Mouse (Mus musculus): ENCODE results near the gene Ppp4c. TPM values are rescaled to one million over a fixed set of nuclear protein-coding genes. Genes with fewer than 3 reads are reported as not detected.

Gene Ppp4c
- polyA plus RNA-seq, 1 experiment from 2014 or later = 214 TPM

DNA sequence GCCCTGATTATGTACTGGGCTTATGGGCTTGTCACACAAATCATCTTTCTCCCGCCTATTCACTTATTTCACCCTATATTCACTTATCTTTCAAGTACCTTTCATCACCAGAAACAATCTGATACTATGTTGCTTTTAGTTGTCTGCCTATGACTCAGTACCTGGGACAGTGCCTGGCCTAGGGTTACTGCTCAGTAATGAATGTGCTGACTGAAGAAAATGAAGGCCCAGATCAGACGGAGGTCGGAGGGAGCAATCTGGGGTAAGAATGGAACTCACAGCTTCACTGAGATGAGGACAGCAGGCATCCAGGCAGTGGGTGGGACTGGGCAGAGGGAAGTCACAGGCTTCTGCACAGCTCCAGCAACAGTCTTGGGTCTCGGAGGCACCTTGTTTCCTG, 15.1 kb upstream of the Ppp4c start:
- 0 out of 2 replicates have a peak, but pooled peaks cover 13% of the 10 kb centered on the region for H3K36me3 ChIP-seq (ENCODE audit: control insufficient read depth, insufficient read depth, low read length)
- DNase-seq (ENCODE audit: low spot score) (no peak), ATAC-seq (ENCODE audit: low read depth) (no peak)

DNA sequence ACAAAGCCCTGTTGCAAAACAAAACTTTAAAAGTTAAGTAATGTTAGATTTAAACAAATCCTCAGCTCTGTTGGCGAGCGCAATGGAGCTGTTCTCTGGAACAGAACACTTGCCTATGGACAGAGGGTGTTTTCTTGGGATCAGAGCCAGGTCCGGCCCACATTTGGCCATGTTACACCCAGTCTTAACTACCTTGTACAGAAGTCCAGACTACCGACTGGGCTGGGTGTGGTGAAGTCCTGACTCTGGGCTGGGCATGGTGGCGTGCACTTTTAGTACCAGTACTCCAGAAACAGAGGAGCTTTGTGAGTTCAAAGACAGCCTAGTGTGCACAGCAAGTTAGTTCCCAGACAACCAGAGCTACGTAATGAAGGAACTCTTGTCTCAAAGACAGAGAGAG, 14.7 kb upstream of the Ppp4c start:
- Histone ChIP-seq H3K4me1 (ENCODE audit: control insufficient read depth, insufficient read depth, low read length) (peaks cover 15% of the 10 kb centered on the region), H3K27me3 (replicated peaks; ENCODE audit: control insufficient read depth, insufficient read depth, low read length) (no peaks in the 10 kb centered on the region), H3K9me3 (ENCODE audit: control insufficient read depth, low read length) (no peaks in the 10 kb centered on the region), H3K36me3 (ENCODE audit: control insufficient read depth, insufficient read depth, low read length) (0 out of 2 replicates have a peak, but pooled peaks cover 13% of the 10 kb centered on the region), H3K9ac (ENCODE audit: low read depth, low read length) (no peak overlapping the region), H3K27ac (replicated peaks; ENCODE audit: low read depth, low read length) (no peak overlapping the region), H3K4me3 (ENCODE audit: low read depth, low read length) (no peak overlapping the region), H3K4me2 (ENCODE audit: low read depth, low read length) (no peak overlapping the region)
- DNase-seq (ENCODE audit: low spot score) (no peak), ATAC-seq (ENCODE audit: low read depth) (no peak)
- WGBS = 67% methylated on average over 6 of the region's 6 CpGs

More for the DNA sequence above, 15.1 kb upstream of the Ppp4c start:
- peak overlapping the region; percentile 67; the same call in 1 of the 2 replicates for H3K4me3 ChIP-seq (ENCODE audit: low read depth, low read length)
- H3K27ac ChIP-seq (replicated peaks; ENCODE audit: low read depth, low read length) = peak overlapping the region; percentile 81; the same call in 1 of the 2 replicates
- WGBS = 68% methylated on average over 4 of the region's 4 CpGs
- H3K4me2 ChIP-seq (ENCODE audit: low read depth, low read length) = peak overlapping the region; percentile 89
- peaks cover 15% of the 10 kb centered on the region for H3K4me1 ChIP-seq (ENCODE audit: control insufficient read depth, insufficient read depth, low read length)
- H3K9ac ChIP-seq (ENCODE audit: low read depth, low read length) = peak overlapping the region; percentile 82; the same call in 1 of the 2 replicates
- H3K27me3 ChIP-seq (replicated peaks; ENCODE audit: control insufficient read depth, insufficient read depth, low read length) = no peaks in the 10 kb centered on the region
- no peaks in the 10 kb centered on the region for H3K9me3 ChIP-seq (ENCODE audit: control insufficient read depth, low read length)

DNA sequence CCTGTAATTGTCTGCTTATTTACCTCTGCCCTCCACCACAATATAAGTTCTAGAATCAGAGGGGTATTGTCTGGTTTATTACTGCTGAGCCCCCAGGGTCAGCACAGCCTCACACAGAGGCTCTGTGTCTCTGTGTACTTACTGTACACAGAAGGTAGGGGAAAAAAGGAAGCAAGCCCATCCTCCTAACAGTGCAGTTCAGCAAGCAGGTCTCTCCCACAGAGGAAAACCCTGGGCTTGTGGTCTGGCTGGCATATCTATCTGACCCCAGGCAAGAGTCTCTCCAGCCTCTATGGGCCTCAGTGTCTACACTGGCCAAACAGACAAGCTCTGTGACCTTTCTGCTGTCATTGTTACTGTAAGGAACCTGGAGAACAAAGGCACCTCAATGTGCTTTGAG, 11.5 kb upstream of the Ppp4c start:
- H3K27ac ChIP-seq (replicated peaks; ENCODE audit: low read depth, low read length) = no peak overlapping the region
- no peak for DNase-seq (ENCODE audit: low spot score)
- no peak overlapping the region for H3K4me3 ChIP-seq (ENCODE audit: low read depth, low read length)
- no peaks in the 10 kb centered on the region for H3K9me3 ChIP-seq (ENCODE audit: control insufficient read depth, low read length)
- H3K27me3 ChIP-seq (replicated peaks; ENCODE audit: control insufficient read depth, insufficient read depth, low read length) = no peaks in the 10 kb centered on the region
- peaks cover 17% of the 10 kb centered on the region for H3K4me1 ChIP-seq (ENCODE audit: control insufficient read depth, insufficient read depth, low read length)
- no peak for ATAC-seq (ENCODE audit: low read depth)
- no peak overlapping the region for H3K4me2 ChIP-seq (ENCODE audit: low read depth, low read length)
- 0 out of 2 replicates have a peak, but pooled peaks cover 13% of the 10 kb centered on the region for H3K36me3 ChIP-seq (ENCODE audit: control insufficient read depth, insufficient read depth, low read length)
- no peak overlapping the region for H3K9ac ChIP-seq (ENCODE audit: low read depth, low read length)

DNA sequence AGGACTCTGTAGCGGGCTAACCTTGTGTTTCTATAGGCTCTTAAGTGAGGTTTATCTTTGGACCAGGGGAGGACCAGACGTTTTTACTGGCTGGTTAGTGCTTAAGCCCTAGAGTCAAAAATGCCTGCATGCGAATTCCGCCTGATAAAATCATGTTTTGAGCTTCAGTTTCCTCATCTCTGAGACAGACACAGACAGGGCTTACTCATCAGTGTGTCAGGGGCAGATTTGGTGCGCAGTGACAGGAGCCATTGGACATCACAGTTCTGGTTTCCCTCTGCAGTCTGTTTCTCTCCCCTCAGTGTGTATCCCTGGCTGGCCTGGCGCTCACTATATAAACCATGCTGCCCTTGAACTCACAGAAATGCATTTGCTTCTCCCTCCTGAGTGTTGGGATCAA, 10.9 kb upstream of the Ppp4c start:
- no peak overlapping the region for H3K9ac ChIP-seq (ENCODE audit: low read depth, low read length)
- H3K4me3 ChIP-seq (ENCODE audit: low read depth, low read length) = no peak overlapping the region
- H3K4me2 ChIP-seq (ENCODE audit: low read depth, low read length) = no peak overlapping the region
- DNase-seq (ENCODE audit: low spot score) = no peak
- H3K27ac ChIP-seq (replicated peaks; ENCODE audit: low read depth, low read length) = no peak overlapping the region
- 0 out of 2 replicates have a peak, but pooled peaks cover 13% of the 10 kb centered on the region for H3K36me3 ChIP-seq (ENCODE audit: control insufficient read depth, insufficient read depth, low read length)
- WGBS = 87% methylated on average over 6 of the region's 6 CpGs
- H3K27me3 ChIP-seq (replicated peaks; ENCODE audit: control insufficient read depth, insufficient read depth, low read length) = no peaks in the 10 kb centered on the region
- peaks cover 14% of the 10 kb centered on the region for H3K4me1 ChIP-seq (ENCODE audit: control insufficient read depth, insufficient read depth, low read length)
- no peak for ATAC-seq (ENCODE audit: low read depth)
- no peaks in the 10 kb centered on the region for H3K9me3 ChIP-seq (ENCODE audit: control insufficient read depth, low read length)

- peaks cover 10% of the 10 kb centered on the region for H3K4me1 ChIP-seq (ENCODE audit: control insufficient read depth, insufficient read depth, low read length)
- no peak overlapping the region for H3K27ac ChIP-seq (replicated peaks; ENCODE audit: low read depth, low read length)
- no peaks in the 10 kb centered on the region for H3K9me3 ChIP-seq (ENCODE audit: control insufficient read depth, low read length)
- H3K36me3 ChIP-seq (ENCODE audit: control insufficient read depth, insufficient read depth, low read length) = peaks cover 15% of the 10 kb centered on the region
- ATAC-seq (ENCODE audit: low read depth) (no peak), DNase-seq (ENCODE audit: low spot score) (no peak)
- WGBS = 79% methylated on average over 11 of the region's 11 CpGs
- H3K9ac ChIP-seq (ENCODE audit: low read depth, low read length) = no peak overlapping the region
- no peaks in the 10 kb centered on the region for H3K27me3 ChIP-seq (replicated peaks; ENCODE audit: control insufficient read depth, insufficient read depth, low read length)
- no peak overlapping the region for H3K4me3 ChIP-seq (ENCODE audit: low read depth, low read length)
- no peak overlapping the region for H3K4me2 ChIP-seq (ENCODE audit: low read depth, low read length)
Measured at GRCm38 (mm10) chr7:126802134-126802889, 10.0 kb upstream of the Ppp4c start.

DNA sequence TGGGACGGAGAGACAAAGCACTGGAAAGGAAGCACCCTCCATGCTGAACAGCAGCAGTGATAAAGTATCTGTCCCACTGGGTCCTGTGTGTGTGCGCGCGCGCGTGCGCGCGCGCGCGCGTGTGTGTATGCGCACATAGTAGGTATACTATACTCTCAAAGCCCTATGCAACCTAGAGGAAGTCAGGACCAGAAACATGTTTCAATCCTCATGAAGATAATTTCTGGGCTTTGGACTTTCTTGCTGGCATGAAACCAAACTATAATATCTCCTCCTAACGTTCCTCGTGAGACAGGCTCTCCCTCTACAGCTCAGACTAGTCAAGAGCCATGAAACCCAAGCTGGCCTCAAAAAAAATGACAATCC, 8.7 kb upstream of the Ppp4c start:
- ATAC-seq (ENCODE audit: low read depth) = no peak
- Histone ChIP-seq H3K27ac (replicated peaks; ENCODE audit: low read depth, low read length) (no peak overlapping the region), H3K27me3 (replicated peaks; ENCODE audit: control insufficient read depth, insufficient read depth, low read length) (no peaks in the 10 kb centered on the region), H3K9ac (ENCODE audit: low read depth, low read length) (no peak overlapping the region), H3K4me3 (ENCODE audit: low read depth, low read length) (no peak overlapping the region), H3K4me1 (ENCODE audit: control insufficient read depth, insufficient read depth, low read length) (peaks cover 11% of the 10 kb centered on the region), H3K36me3 (ENCODE audit: control insufficient read depth, insufficient read depth, low read length) (peaks cover 28% of the 10 kb centered on the region), H3K4me2 (ENCODE audit: low read depth, low read length) (no peak overlapping the region), H3K9me3 (ENCODE audit: control insufficient read depth, low read length) (no peaks in the 10 kb centered on the region)
- 93% methylated on average over 16 of the region's 16 CpGs for WGBS
- no peak for DNase-seq (ENCODE audit: low spot score)

- Histone ChIP-seq H3K27me3 (replicated peaks; ENCODE audit: control insufficient read depth, insufficient read depth, low read length) (no peaks in the 10 kb centered on the region), H3K4me3 (ENCODE audit: low read depth, low read length) (peak overlapping the region; percentile 88), H3K4me2 (ENCODE audit: low read depth, low read length) (peak overlapping the region; percentile 82), H3K4me1 (ENCODE audit: control insufficient read depth, insufficient read depth, low read length) (peaks cover 11% of the 10 kb centered on the region), H3K9me3 (ENCODE audit: control insufficient read depth, low read length) (no peaks in the 10 kb centered on the region), H3K36me3 (ENCODE audit: control insufficient read depth, insufficient read depth, low read length) (peaks cover 32% of the 10 kb centered on the region), H3K9ac (ENCODE audit: low read depth, low read length) (peak overlapping the region; percentile 84), H3K27ac (replicated peaks; ENCODE audit: low read depth, low read length) (peak overlapping the region; percentile 99)
- 52% methylated on average over 5 of the region's 5 CpGs for WGBS
- ATAC-seq (ENCODE audit: low read depth) (no peak), DNase-seq (ENCODE audit: low spot score) (no peak)
Measured at GRCm38 (mm10) chr7:126800269-126801056, 8.2 kb upstream of the Ppp4c start.

GRCm38 (mm10) chr7:126799468-126800268, 7.4 kb upstream of the Ppp4c start:
- ATAC-seq (ENCODE audit: low read depth) (peak; percentile 92), DNase-seq (ENCODE audit: low spot score) (no peak)
- no peaks in the 10 kb centered on the region for H3K9me3 ChIP-seq (ENCODE audit: control insufficient read depth, low read length)
- H3K4me3 ChIP-seq (ENCODE audit: low read depth, low read length) = peak overlapping the region; percentile 88
- no peaks in the 10 kb centered on the region for H3K27me3 ChIP-seq (replicated peaks; ENCODE audit: control insufficient read depth, insufficient read depth, low read length)
- H3K4me2 ChIP-seq (ENCODE audit: low read depth, low read length) = peak overlapping the region; percentile 82
- peaks cover 38% of the 10 kb centered on the region for H3K36me3 ChIP-seq (ENCODE audit: control insufficient read depth, insufficient read depth, low read length)
- peaks cover 11% of the 10 kb centered on the region for H3K4me1 ChIP-seq (ENCODE audit: control insufficient read depth, insufficient read depth, low read length)
- H3K27ac ChIP-seq (replicated peaks; ENCODE audit: low read depth, low read length) = peak overlapping the region; percentile 99
- WGBS = under 1% methylated on average over 36 of the region's 38 CpGs
- peak overlapping the region; percentile 84 for H3K9ac ChIP-seq (ENCODE audit: low read depth, low read length)
